Mouse (Mus musculus): ENCODE results near the gene Dda1.

DNA sequence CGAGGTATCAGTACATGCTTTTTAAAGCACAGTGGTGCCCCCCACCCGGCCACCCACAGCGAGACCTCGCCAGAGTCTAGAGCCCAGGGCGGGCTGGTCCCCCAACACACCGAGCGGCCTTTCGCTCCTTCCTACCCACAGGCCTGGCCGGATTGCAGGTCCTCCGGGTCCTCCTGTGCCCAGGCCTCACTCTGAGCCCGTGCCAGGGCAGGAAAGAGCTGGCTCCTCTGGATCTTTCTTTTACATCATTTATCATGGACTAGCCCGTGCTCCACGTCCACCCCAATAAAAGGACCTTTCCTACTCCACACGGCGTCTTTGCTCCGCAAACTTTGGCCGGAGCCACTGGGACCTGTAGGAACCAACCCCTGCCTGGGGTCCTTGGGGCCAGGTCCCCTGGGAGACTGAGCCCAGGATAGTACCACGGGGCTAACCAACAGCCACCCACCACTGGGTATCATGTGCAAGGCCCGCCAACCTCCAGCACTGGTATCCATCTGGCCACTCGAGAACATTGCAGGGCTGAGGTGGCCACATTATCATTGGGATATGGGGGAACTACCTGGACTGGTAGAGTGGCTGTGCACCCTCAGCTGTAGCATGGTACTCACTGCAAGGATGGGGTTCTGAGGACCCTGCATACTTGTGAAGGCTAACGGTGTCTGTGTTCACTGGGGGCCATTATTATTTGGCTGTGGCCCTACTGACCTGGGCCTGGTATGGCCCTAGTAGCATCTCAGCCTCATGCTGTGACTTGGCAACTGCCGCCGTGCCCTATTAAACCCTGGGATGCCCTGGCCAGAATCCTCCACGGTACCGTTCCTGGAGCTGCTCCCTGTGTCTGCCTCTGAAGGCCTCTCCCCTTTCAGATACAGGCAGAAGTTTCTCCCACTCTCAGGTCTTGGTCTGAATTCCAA, 6.0 kb downstream of the Dda1 start:
- TF ChIP-seq CTCF (IDR thresholded peaks at IDR 0.05; ENCODE audit: low read depth, low read length) = no peak
- TF ChIP-seq POLR2A (IDR thresholded peaks at IDR 0.05; ENCODE audit: borderline replicate concordance, low read depth, low read length) = no peak
